In genomic region chr10:111099812-111100464, GRCm38 (mm10) we compare ENCODE assay signal across 7 mouse cellular contexts.
DNase-seq lines count a peak whose midpoint lies in the region; ATAC-seq lines count a peak whose summit lies in the region.

No protein-coding gene starts in this region.

- no peak overlapping the region for H3K4me3 ChIP-seq in midbrain, embryonic 13.5 days (replicated peaks)

- intact Hi-C loops in left cerebral cortex, postnatal 10 days (cut with DNase I): loop anchor here (2.0 to 10.0 kb wide), 3 partner anchors 85 to 305 kb away; partner anchors contain the start of gene Zdhhc17

- H3K36me3 ChIP-seq in midbrain, embryonic 13.5 days: no peaks in the 10 kb centered on the region

- WGBS in midbrain, embryonic 13.5 days: 40% methylated on average over 7 of the region's 7 CpGs

- H3K4me2 ChIP-seq in midbrain, embryonic 13.5 days (replicated peaks): no peak overlapping the region

- no peaks in the 10 kb centered on the region for H3K9me3 ChIP-seq in midbrain, embryonic 13.5 days

- peak; percentile 76 for DNase-seq in adipocyte (ENCODE audit: low spot score)
- DNase-seq in cerebellum, postnatal 10 days: peak; percentile 85 to 88
- DNase-seq in frontal cortex, postnatal 36 days (ENCODE audit: low spot score in 2 of 2): peak; percentile 65 to 79
- DNase-seq in induced T-regulatory cell, adult 2 months (ENCODE audit: low read depth): peak; percentile 81
- DNase-seq in left cerebral cortex, postnatal 10 days (ENCODE audit: extremely low spot score in 1 of 2, low spot score in 2 of 2): peak; percentile 63 to 74
- peak; percentile 40 to 67 for DNase-seq in spleen, adult 18-20 months

- H3K27me3 ChIP-seq in midbrain, embryonic 13.5 days: no peaks in the 10 kb centered on the region

- peaks cover 11% of the 10 kb centered on the region for H3K4me1 ChIP-seq in midbrain, embryonic 13.5 days (replicated peaks)

- peak overlapping the region; percentile 71 for H3K27ac ChIP-seq in midbrain, embryonic 13.5 days

- ATAC-seq in midbrain, embryonic 13.5 days: peak; percentile 62

- peak overlapping the region; percentile 51; the same call in 1 of the 2 replicates for H3K9ac ChIP-seq in midbrain, embryonic 13.5 days (replicated peaks)
